Mouse (Mus musculus): ENCODE results near the gene Ntf3.

Gene Ntf3

GRCm38 (mm10) chr6:126106051-126106797 is 60.5 kb downstream of the Ntf3 start:
- peak in 1 of 2 experiments; percentile 32 for DNase-seq (ENCODE audit: low spot score in 2 of 2)

DNA sequence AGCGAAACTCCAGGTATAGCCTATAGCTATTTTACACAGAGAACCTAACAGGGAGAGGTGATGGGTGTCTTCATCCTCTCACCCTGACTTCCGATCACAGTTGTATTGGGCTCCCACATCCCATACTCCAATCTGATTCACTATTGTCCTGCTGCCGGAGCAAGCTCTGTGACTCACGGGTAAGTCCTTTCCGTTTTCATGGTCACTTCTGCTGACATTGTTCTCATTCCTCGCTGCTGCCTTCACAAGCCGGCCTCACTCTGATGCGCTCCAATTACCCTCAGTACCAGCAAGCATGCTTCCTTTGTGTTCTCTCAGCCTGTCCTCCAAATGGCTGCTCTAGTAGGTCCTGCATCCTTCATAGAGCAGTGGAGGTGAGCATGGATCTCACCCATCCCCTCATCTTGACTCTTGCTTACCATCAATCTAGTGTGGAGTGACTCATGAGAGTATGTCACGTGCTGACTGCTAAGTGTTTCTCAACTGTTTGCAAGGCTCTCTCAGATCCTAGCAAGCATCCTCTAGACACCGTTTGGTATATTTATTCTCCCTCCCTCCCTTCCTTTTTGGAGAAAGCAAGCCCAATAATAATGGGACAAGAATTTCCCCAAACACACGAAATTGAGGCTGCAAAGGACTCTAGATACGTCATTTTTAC is 61.5 kb downstream of the Ntf3 start:
- DNase-seq (ENCODE audit: low spot score in 2 of 2): no peak

DNA sequence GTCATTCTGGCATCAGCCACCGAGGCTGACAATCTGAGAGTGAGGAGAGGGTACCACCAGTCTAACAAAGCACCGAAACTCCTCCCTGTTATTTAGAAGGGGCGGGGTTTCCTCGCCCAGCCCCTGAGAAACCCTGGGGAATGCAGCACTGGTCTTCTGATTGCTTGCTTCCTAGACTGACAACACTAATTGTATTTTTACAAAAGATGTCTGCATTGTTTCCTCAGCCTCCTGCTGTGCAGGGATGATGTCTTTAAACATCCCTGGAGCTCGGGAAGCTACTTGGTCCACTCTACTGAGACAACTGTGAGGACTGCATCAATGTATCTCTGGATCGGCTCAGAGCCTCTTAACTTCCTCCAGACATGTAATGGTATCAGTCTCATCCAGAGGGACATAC is 64.1 kb downstream of the Ntf3 start:
- DNase-seq (ENCODE audit: low spot score in 2 of 2): no peak

DNA sequence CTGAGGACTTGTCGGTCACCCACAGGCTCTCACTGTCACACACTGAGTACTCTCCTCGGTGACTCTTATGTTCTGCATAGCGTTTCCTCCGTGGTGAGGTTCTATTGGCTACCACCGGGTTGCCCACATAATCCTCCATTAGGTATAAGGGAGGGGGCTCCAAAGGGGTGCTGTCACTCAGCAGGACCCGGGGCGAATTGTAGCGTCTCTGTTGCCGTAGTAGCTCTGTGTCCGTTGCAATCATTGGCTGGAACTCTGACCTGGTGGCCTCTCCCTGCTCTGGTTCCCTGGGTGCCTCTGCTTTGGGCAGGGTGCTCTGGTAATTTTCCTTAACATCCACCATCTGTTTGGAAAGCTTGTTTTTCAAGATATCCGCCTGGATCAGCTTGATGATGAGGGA is 64.7 kb downstream of the Ntf3 start:
- no peak for DNase-seq (ENCODE audit: low spot score in 2 of 2)

DNA sequence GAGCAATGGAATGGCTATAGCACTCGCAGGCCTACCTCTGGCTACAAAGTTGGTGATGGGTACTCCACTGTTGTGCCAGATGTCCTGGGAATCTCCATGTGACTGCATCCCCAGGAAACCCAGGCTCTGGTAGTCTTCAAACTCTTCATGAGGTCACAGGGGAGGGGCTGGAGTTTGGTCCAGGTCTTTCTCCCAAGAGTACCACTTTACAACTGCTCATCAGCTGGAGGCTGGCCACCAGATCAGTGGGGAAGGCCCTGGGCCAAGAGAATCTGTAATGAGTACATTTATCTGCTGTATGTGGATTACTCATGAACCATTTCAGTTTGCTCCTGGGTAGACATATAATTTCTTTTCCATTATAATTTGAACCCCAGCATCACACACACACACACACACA is 66.1 kb downstream of the Ntf3 start:
- DNase-seq (ENCODE audit: low spot score in 2 of 2): no peak

DNA sequence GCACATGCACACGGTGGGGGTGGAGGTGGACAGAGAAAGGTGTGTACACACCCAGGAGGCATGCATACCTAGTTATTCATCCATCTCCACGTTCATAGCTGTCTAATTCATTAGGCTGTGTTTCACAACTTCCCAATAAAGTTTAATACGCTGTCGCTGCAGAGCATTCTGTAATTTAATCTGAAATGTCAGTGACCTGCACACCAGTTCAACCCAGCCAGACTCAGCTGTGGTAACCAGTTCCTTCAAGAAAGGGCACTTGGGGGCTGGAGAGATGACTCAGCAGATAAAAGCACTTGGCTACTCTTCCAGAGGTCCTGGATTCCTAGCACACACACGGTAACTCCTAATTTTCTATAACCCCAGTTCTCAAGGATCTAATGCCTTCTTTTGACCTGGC is 69.2 kb downstream of the Ntf3 start:
- DNase-seq (ENCODE audit: low spot score in 2 of 2): no peak

- peak in 1 of 2 experiments; percentile 43 for DNase-seq (ENCODE audit: low spot score in 2 of 2)
Observed at GRCm38 (mm10) chr6:126096085-126096484, 70.6 kb downstream of the Ntf3 start.

GRCm38 (mm10) chr6:126095041-126095440 is 71.7 kb downstream of the Ntf3 start:
- no peak for DNase-seq (ENCODE audit: low spot score in 2 of 2)

- DNase-seq (ENCODE audit: low spot score in 2 of 2): no peak
Observed at GRCm38 (mm10) chr6:126092026-126092425, 74.7 kb downstream of the Ntf3 start.

GRCm38 (mm10) chr6:126090063-126090462 is 76.6 kb downstream of the Ntf3 start:
- no peak for DNase-seq (ENCODE audit: low spot score in 2 of 2)

DNA sequence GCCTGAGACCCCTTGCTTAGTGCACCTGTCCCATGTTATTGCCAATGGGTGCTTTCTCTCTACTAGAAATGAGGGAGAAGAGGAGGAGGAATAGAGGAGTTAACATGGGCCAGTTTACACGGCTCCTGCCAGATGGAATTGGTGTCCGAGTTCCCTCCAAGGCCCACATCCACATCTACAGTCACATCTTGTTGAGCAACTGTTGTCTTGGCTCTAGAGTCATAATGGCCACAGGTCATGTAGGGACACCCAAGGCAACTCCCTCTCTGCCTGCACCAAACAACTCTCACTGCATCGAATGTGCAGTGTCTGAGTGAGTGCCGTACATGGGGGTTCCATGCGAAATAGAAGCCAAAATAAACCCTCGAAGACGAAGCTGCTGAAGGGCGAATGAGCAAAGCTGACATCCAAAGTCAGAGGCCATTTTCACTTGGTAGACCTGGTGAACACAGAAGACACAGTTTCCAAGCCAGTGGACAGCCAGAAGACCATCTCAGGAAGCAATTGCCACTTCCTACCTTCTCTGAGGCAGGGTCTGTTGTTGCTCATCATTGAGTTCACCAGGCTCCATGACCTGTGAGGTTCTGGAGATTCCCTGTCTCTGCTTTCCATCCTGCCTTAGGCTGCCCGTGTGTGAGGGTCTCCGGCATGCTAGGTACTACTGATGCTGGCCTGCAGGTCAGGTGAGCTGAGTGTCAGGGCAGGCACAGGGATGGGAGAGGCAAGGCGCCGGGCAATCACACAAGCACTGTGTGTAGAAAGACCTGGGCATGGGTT is 78.0 kb downstream of the Ntf3 start:
- DNase-seq (ENCODE audit: low spot score in 2 of 2): no peak

DNA sequence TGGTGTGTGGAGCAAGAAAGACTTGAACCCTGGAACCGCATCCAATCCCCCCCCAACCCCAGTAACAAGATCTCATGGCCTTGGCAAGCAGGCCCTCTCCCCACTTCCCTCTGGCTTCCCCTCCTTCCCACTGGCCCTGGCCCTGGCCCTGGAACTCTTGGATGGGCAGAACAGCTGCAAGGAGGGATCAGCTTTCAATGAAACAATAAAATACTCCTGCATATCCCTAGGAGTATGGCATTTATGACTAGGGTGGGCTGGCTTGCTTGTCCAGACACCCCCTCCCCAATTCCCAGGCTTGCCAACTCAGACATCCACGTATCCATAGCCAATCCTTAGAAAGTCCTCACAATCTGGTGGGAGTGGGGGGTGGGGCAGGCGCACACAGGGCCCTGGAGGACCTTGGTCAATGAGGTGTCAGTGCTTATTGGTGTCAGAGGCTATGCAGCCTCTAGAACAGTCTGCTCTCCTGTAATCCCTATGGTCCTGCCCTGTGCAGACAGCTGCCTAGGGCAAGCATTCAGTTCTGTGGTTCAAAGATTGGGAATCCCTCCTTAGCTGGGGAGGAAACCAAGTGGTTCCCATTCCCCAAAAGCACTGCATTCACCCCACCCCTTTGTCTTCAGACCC is 80.3 kb downstream of the Ntf3 start:
- DNase-seq (ENCODE audit: low spot score in 2 of 2): no peak

GRCm38 (mm10) chr6:126080531-126080930 is 86.2 kb downstream of the Ntf3 start:
- DNase-seq (ENCODE audit: low spot score in 2 of 2): no peak

- DNase-seq (ENCODE audit: low spot score in 2 of 2): no peak
Observed at GRCm38 (mm10) chr6:126057706-126058105, 109.0 kb downstream of the Ntf3 start.

DNA sequence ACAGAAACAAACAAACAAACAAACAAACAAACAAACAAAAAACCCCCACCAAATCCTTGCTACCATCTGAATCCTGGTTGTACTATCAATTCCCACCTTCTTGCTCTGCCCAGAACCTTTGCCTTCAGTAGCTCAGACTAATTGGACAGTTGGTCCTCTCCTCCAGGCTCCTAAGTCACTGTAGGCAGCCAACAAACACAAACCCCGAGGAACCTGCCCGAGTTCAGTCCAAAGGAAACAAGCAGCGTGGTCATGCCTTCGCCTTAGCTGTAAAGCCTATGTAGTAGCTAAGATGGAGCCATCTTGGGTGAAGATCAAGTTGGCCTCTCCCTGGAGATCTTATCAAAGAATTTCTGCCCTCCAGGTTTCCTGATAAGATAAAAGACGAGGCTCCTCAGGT is 113.6 kb downstream of the Ntf3 start:
- DNase-seq (ENCODE audit: low spot score in 2 of 2): no peak

Data from left cerebral cortex, adult 9 months (tissue).